Comparison of ENCODE assay signal across 9 mouse cellular contexts in genomic region chr9:99729943-99730646, GRCm38 (mm10). TPM values are rescaled to one million over a fixed set of nuclear protein-coding genes. Genes with fewer than 3 reads are reported as not detected.
DNase-seq lines count a peak whose midpoint lies in the region; ATAC-seq and TF ChIP-seq lines count a peak whose summit lies in the region.
"Had no signal": no experiment of that assay in that cellular context is flagged by ENCODE, and none has a peak within 500 bp of the region (broad histone marks: within the 10 kb centered on the region; RNA-seq: fewer than 3 reads in every experiment).

No protein-coding gene starts in this region.

- ATAC-seq in common myeloid progenitor, adult 5-6 weeks (replicated peaks; ENCODE audit: low read depth, poor library complexity, severe bottlenecking) = peak; percentile 52; the same call in 1 of the 2 replicates
- ATAC-seq in lung, embryonic 14.5 days (ENCODE audit: insufficient read depth) = peak; percentile 75
- no peak; the same call in 1 of the 2 replicates for ATAC-seq in granulocyte monocyte progenitor cell, adult 5-6 weeks (replicated peaks; ENCODE audit: poor library complexity, severe bottlenecking)

- H3K9me3 ChIP-seq in lung, embryonic 14.5 days (ENCODE audit: low read depth, low read length) = peaks cover 1% of the 10 kb centered on the region; the same call in 1 of the 2 replicates

- intact Hi-C loops in heart, postnatal 36 days (cut with DNase I) = no loop called here

- H3K36me3 ChIP-seq in lung, embryonic 14.5 days (ENCODE audit: insufficient read depth) = no peaks in the 10 kb centered on the region

- H3K9ac ChIP-seq in lung, embryonic 14.5 days = no peak overlapping the region

- H3K4me2 ChIP-seq in lung, embryonic 14.5 days = no peak overlapping the region

- 35% methylated on average over 15 of the region's 15 CpGs for WGBS in lung, embryonic 14.5 days

- H3K4me1 ChIP-seq in lung, embryonic 14.5 days (ENCODE audit: insufficient read depth) = no peaks in the 10 kb centered on the region; the same call in 1 of the 2 replicates

- H3K27me3 ChIP-seq in lung, embryonic 14.5 days (ENCODE audit: insufficient read depth, low read length) = no peaks in the 10 kb centered on the region

- peak; percentile 55 for DNase-seq in urinary bladder, postnatal 14 days (ENCODE audit: low spot score)
- no peak for DNase-seq in urinary bladder, postnatal 10 days (ENCODE audit: low spot score)
- DNase-seq in heart, postnatal 36 days = peak; percentile 12 to 29
- peak; percentile 77 for DNase-seq in layer of hippocampus, adult 11-12 months (ENCODE audit: low spot score)
- DNase-seq in lung, embryonic 14.5 days = peak; percentile 89
- peak; percentile 83 to 90 for DNase-seq in right cerebral cortex, postnatal 10 days (ENCODE audit: low spot score in 2 of 2)

- TF ChIP-seq CTCF in lung, embryonic 14.5 days (IDR thresholded peaks at IDR 0.05; ENCODE audit: low read depth) = peak; percentile 85

- H3K4me3 ChIP-seq in lung, embryonic 14.5 days (ENCODE audit: low read depth, low read length) = no peak overlapping the region
- H3K4me3 ChIP-seq: erythroblast, embryonic 14.5 days had no signal

- no peak overlapping the region for H3K27ac ChIP-seq in lung, embryonic 14.5 days (ENCODE audit: low read depth)

RNA-seq across cellular contexts. Expression of gene Cldn18, which starts 13.0 kb away (rescaled TPM):
- not detected in 2 replicates for total RNA-seq in common myeloid progenitor, adult 5-6 weeks (2017)
- total RNA-seq in heart, postnatal 36 days (2021) = not detected
- 178 and 206 TPM in 2 replicates for polyA plus RNA-seq in lung, embryonic 14.5 days (2014; fragmentation: Nextera tagmentation; extraction: Ambion mirVana)
- not detected in 2 replicates for total RNA-seq in granulocyte monocyte progenitor cell, adult 5-6 weeks (2014; fragmentation: Nextera tagmentation)
- not detected in 2 replicates for total RNA-seq in granulocyte monocyte progenitor cell, adult 5-6 weeks (2017)
- polyA plus RNA-seq: erythroblast, embryonic 14.5 days had no signal
